Mouse (Mus musculus) kidney, adult 18-20 months (tissue): ENCODE results near the gene Mfsd8.
A peak's percentile ranks its signal among the peaks of the same experiment; 100 is the strongest.
"Not testable (repeated sequence)": the region's sequence is repeated elsewhere in the genome, so short reads cannot be mapped to it uniquely, and the experiment has no call there.

Source experiments
- DNase-seq: peaks from one replicate; pipeline ENCODE4 v3.0.0; 2021

The Mfsd8 gene

DNA sequence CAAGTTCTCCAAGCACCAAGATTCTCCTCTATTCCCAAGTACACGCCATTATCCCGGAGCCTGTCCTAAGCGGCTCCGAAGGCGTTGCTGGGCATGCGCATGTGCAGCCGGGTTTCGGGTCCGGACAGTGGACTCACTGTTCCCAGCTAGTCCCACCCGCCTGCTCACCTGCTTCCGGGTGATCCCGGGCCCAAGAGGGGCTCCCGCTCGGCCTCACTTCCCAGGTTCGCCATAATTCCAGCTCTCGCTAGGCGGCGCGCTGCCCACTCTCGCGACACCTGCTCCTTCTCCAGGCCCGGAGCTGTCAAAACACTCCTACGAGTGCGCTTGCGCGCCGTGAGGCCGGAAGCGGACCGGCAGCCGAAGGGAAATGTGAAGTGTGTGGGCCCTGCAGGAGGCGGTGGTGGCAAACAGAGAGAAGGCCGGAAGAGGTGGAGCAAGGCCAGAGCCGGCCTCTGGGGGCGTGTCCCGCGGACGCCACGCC is at the start of gene Mfsd8:
Mfsd8 (minus strand) TSS at position 414 of the 484 bp plus-strand sequence.
- peak; percentile 97 for DNase-seq

DNA sequence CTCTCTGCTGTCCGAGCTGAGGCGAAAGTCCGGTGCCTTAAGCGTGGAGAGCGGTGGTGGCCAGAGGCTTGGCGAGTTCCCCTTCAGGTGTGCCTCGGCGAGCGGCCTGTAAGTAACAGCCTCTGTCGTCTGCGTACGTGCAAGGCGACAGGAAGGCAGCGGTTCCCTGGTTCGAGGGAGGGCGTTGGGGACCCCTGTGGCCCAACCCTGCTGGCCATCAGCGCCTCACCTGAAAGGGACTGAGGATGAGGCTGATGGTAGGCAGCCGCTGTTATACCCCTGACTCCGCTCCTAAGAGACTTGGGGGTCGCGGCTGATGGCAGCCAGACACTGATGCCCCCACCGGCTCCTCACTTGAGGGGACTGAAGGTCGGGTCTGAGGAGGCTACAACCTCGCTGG is 47.6 kb upstream of the Mfsd8 start:
- peak; percentile 43 for DNase-seq

DNA sequence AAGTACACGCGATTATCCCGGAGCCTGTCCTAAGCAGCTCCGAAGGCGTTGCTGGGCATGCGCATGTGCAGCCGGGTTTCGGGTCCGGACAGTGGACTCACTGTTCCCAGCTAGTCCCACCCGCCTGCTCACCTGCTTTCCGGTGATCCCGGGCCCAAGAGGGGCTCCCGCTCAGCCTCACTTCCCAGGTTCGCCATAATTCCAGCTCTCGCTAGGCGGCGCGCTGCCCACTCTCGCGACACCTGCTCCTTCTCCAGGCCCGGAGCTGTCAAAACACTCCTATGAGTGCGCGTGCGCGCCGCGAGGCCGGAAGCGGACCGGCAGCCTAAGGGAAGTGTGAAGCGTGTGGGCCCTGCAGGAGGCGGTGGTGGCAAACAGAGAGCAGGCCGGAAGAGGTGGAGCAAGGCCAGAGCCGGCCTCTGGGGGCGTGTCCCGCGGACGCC is 47.2 kb upstream of the Mfsd8 start:
- DNase-seq: peak; percentile 98

DNA sequence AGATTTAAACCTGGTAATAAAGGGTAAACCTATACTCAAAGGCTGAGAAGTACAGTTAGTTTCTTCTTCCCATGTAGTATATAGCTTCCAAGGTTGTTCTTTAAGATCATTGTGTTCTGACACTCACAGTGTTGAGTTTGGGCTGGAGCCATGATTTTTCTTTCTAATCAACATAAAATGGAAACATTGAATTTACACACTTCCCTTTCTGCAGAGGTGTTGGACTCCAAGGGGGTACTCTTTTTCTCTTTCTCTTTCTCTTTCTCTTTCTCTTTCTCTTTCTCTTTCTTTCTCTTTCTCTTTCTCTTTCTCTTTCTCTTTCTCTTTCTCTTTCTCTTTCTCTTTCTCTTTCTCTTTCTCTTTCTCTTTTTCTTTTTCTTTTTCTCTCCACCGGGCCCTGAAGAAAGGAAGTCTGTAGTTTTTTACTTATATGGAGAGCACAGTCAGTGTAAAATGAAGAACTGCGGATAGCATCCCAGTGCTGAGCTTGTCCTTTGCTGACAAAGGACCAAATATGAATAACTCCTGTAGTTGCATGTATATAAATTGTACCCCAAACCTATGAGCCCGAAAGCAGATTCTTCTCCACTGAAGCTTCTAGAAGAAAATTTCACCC is 6.5 kb upstream of the Mfsd8 start:
- not testable (repeated sequence) for DNase-seq

DNA sequence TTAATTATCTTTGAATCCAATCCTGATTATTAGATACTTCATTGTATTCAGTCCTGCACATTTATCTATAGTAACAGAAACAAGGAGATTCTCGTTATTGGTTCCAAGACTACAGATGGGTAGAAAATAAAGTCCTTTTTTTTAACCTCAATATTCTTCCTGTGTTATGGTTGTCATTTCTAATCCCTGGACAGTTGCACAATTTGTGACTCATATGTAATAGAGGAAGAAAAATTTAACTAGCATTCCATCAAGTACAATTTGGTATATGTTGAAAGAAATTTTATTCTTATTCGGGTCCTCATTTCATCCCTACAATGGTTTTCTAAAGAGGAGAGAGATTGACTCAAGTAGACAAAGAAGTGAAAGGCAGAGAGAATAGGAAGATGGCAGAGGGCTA is 1.2 kb upstream of the Mfsd8 start:
- DNase-seq: not testable (repeated sequence)

DNA sequence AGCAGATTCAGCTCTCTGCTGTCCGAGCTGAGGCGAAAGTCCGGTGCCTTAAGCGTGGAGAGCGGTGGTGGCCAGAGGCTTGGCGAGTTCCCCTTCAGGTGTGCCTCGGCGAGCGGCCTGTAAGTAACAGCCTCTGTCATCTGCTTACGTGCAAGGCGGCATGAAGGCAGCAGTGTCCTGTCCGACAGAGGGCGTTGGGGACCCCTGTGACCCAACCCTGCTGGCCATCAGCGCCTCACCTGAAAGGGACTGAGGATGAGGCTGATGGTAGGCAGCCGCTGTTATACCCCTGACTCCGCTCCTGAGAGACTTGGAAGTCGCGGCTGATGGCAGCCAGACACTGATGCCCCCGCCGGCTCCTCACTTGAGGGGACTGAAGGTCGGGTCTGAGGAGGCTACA is 332 bp upstream of the Mfsd8 start:
- peak; percentile 71 for DNase-seq

DNA sequence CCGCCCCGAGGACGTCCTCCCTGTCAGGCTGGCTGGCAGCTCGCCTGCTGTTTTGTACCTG is 101 bp upstream of the Mfsd8 start, which contains the start of gene Abhd18:
Abhd18 (plus strand) TSS at position 14 of the 61 bp plus-strand sequence.
- DNase-seq: not testable (repeated sequence)

DNA sequence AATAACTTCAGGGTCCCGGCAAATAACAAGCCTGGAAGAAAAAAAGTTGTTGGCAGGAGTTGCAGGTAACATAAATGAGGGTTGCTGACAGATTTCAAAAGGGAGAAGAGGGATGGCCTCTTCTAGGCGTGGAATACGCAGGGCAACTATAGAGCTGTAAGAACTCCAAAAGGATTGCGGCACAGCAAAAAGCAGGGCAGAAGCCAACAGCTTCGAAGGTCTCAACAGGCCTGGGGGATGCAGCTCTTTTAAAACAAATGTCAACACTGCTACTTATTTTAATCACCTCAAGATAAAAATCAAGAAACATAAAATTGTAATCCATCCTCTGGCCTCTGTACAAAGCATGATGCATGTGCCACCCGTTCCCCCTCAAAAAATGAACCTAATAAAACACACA is 1.2 kb downstream of the Mfsd8 start:
- DNase-seq: peak; percentile 2

DNA sequence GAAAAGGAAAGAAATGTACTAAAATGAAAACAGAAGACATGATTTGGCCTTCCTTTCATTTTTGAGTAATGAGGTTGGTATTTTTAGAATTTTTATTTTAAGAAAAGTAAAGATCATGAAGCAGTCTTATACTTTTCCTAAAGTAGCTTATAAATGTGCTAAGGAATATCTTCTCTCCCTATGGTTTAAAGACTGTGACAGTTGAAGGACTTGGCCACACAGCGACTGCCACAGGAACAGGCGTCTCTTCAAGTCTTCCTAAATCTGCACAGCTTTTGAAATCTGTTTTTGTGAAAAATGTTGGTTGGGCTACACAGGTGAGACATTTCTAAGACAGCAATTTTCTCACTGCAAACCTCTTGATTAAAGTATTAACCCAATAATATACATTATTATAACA is 33.4 kb downstream of the Mfsd8 start:
- no peak for DNase-seq

DNA sequence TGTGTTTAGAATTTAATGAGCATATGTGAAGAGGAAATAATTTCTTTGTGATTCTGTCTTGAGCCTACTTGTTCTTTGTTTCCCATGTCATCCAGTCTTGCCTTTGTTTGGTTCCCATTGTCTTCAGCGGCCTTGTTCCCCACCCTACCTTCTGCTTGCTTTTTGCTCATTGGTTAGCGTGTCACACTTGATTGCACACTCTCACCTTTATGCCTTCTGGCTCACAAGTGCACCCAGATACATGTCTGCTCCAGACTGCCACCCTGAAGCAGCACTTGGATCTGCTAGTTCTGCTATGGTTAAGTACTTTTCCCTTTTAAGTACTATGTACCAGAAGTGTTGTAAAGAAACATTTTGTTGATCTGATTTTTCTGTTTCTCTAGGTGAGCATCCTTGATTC is 36.8 kb downstream of the Mfsd8 start:
- no peak for DNase-seq

DNA sequence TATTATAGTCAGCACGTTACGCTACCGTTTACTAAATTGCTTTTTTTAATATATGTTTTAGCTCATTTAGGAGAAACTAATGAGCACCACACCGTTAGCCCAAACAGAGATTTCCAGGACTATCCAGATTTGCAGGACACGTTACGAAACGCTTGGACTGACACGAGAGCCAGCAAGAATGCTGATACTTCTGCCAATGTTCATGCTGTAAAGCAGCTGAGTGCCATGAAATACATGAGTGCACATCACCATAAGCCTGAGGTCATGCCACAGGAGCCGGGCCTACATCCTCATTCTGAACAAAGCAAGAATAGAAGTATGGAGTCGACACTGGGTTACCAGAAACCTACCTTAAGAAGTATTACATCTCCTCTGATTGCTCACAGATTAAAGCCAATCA is 38.0 kb downstream of the Mfsd8 start:
- DNase-seq: no peak

DNA sequence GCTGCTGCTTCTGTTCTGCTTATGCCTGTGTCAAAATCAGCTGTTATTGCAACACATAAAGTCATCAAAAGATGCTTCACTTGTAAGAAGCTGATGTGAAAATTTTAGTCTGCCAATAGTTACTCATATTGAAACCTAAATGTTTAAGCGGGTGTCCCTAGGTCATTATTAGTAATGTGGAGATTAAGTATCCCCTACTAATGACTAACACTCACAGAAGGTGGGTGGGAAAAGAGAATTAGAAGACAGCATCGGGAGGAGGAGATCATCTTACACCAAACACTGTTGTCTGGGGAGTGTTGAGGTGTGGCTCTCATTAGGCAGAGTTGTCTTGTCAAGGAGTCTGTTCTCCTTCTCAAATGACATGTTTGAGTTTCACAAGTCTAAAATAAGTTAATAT is 39.8 kb downstream of the Mfsd8 start:
- DNase-seq: no peak

DNA sequence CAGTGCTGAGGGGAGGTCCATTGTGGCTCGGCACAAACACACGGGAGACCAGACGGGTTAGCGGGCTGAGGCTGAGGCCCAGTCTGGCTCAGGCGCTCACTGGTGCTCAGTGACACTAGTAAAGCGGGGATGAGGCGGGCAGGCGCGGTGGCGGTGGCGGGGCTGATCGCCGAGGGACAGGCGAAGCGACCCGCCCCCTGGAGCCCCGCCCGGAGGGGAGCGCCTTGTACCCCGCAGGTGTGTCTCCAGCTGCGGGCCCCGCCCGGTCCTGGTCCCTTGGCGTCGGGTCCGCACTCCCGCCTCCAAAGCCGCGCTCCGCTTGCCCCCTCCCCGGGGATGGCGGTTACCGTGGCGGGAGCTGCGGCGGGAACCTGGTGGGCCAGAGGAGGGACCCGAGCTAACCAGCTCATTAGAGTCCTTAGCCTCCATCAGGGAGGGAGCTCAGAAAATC is 46.3 kb downstream of the Mfsd8 start:
- no peak for DNase-seq

DNA sequence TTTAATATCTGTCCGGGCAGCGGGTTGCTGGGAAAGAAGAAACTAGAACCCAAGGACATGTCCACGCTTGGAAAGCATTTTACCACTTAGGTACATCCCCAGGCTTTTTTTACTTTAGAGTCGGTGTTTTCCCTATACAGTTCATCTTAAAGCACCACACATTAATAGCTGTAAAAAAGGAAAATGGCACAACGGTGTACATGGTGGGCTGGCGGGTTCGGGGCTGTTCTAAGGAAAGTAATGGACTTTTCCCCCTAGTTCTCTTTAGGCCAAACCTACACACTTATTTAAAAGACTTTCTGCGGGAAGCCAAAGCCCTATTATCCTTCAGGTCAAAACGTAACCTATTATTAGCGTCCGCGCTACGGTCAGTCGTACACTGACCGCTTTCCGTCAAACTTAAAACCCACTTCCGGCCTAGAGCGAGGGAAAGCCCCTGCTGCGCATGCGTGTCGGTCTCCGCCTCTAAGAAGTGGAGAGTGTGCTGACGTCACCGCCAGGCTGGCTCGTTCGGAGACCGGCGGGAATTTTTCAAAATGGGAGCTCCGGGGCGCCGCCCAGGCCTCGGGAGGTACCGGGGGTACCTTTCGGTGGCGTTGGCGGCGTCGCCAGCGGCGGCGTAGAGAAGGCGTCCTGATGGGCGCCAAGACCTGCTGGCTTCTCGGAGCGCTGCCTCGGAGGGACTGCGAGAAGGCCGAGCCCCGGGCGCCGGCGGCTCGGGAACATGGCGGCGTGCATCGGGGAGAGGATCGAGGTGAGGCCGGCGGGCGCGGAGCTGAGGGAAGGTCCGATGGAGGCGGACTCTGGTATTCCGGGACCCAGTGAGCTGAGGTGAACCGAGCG is 46.9 kb downstream of the Mfsd8 start, which contains the start of gene Plk4:
Plk4 (plus strand) TSS at position 490 of the 843 bp plus-strand sequence.
- DNase-seq: peak; percentile 96

DNA sequence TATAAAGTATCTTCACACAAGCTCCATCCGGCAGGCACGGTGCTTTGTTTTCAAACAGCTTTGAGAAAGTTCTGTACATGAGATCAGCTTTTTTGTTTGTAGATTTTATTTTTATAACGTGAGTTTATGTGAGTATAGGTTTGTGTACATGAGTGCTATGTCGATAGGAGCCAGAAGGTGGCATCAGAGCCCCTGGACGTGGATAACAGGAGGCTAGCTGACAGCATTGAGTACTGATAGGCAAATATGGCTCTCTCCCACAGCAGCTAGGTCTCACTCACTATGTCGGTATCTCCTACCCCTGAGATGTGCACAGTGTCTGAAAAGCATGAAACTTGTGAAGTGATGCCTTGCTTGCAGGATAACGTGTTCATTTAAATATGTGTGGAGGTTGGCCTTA is 48.2 kb downstream of the Mfsd8 start:
- peak; percentile 56 for DNase-seq

DNA sequence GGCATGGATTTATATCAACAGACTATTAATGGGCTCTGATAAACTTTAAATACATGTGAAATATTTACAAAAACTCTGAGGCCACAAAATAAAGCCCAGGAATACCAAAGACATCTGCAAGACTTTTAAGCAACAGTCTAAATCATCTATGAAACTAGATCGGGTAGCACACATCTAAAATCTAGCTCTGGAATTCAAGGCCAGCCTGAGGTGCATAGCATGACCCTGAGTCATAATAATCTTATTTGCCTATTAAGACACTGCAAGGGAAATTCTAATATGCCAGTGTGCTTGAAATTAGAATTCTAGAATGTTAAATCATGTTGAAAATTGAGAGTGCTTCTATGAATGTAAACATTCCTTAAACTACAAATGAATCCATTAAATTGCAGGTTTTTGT is 48.6 kb downstream of the Mfsd8 start:
- no peak for DNase-seq

DNA sequence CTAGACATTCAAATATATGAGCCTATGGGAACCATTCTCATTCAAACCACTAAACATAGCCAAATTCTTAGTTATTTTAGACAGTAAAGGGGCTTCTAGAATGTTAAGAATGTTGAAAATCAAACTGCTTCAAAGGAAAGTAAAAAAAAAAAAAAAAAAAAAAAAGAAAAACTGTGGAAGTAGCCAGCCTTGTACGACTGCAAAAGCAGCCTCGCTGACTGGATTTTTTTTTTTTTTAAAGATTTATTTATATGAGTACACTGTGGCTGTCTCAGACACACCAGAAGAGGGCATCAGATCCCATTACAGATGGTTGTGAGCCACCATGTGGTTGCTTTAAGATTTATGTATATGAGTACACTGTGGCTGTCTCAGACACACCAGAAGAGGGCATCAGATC is 52.9 kb downstream of the Mfsd8 start:
- no peak for DNase-seq
